Mouse (Mus musculus): ENCODE data around the gene Scfd2. TPM values are rescaled to one million over a fixed set of nuclear protein-coding genes. Genes with fewer than 3 reads are reported as not detected.

Scfd2 gene
- polyA plus RNA-seq, 1 experiment from 2014 or later = 18.4 TPM

DNA sequence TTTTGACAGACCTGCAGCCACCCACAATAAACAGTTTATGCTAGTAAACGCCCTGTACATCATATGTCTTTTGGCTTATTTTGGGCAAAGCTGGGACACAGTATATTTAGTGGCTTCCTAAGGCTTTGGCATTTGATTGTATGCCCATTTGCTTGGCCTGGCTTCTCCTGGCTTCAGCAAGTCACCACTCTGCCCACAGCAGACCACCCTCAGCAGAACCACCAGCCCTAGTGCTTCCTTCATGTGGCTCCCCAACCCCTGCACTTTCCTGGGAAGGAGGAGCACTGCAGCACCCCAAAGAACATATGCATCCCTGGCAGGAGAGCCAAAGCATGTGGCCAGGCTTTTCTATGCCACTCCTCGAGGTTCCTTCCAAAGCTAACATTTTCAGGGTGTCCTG lies 188.5 kb downstream of the Scfd2 start:
- Histone ChIP-seq H3K4me2 (ENCODE audit: low read length) (no peak overlapping the region), H3K9me3 (ENCODE audit: control insufficient read depth, low read length) (no peaks in the 10 kb centered on the region), H3K9ac (replicated peaks; ENCODE audit: low read length) (no peak overlapping the region), H3K27ac (replicated peaks; ENCODE audit: low read depth, low read length) (no peak overlapping the region), H3K36me3 (ENCODE audit: control insufficient read depth, insufficient read depth, low read length) (no peaks in the 10 kb centered on the region), H3K4me3 (replicated peaks; ENCODE audit: low read depth, low read length) (no peak overlapping the region), H3K27me3 (ENCODE audit: control insufficient read depth, insufficient read depth, low read length) (no peaks in the 10 kb centered on the region), H3K4me1 (ENCODE audit: control insufficient read depth, insufficient read depth, low read length) (no peaks in the 10 kb centered on the region)
- ATAC-seq (ENCODE audit: low FRiP score, low TSS enrichment) = no peak
- no peak for DNase-seq
- WGBS = 71% methylated on average over 2 of the region's 2 CpGs

DNA sequence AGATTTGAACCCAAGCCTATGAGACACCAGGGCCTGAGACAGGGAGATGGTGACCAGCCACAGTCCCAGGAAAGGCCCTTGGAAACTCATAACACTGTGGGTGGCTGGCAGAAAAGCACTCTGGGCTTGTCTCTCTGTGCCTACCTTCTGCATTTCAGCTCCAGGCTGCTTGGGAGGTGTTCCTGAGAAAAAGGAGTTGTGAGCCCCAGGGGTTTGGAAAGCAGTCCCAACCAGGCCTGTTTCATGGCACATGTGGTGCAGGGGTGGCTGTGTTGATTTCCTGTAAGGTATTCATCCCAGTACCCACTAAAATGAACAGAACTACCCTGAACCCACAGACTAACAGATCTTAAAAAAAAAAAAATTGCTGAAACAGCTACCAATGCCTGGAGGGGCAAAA lies 189.0 kb downstream of the Scfd2 start:
- DNase-seq (no peak), ATAC-seq (ENCODE audit: low FRiP score, low TSS enrichment) (no peak)
- Histone ChIP-seq H3K36me3 (ENCODE audit: control insufficient read depth, insufficient read depth, low read length) (no peaks in the 10 kb centered on the region), H3K4me2 (ENCODE audit: low read length) (no peak overlapping the region), H3K27ac (replicated peaks; ENCODE audit: low read depth, low read length) (no peak overlapping the region), H3K9me3 (ENCODE audit: control insufficient read depth, low read length) (no peaks in the 10 kb centered on the region), H3K4me3 (replicated peaks; ENCODE audit: low read depth, low read length) (no peak overlapping the region), H3K4me1 (ENCODE audit: control insufficient read depth, insufficient read depth, low read length) (no peaks in the 10 kb centered on the region), H3K9ac (replicated peaks; ENCODE audit: low read length) (no peak overlapping the region), H3K27me3 (ENCODE audit: control insufficient read depth, insufficient read depth, low read length) (no peaks in the 10 kb centered on the region)

DNA sequence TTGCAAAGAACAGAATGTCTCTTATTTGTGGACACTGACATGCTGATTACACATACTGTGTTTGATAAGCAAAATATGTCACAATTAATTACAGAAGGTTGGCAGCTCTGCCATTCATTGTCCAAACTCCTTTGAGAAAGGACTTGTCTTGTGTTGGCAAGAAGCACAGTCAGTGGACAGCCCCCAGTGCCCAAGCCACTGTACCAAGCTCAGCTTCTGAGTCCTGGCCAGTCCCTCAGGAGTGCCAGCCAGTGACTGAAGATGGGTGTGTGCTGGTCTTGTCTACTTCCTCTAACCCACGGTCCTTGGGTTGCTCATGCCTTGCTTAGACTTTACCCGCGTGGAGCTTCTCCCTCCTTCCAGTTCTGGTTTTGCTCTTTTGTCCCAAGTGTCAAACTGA lies 194.1 kb downstream of the Scfd2 start:
- Histone ChIP-seq H3K9me3 (ENCODE audit: control insufficient read depth, low read length) (no peaks in the 10 kb centered on the region), H3K36me3 (ENCODE audit: control insufficient read depth, insufficient read depth, low read length) (no peaks in the 10 kb centered on the region), H3K27ac (replicated peaks; ENCODE audit: low read depth, low read length) (no peak overlapping the region), H3K4me3 (replicated peaks; ENCODE audit: low read depth, low read length) (no peak overlapping the region), H3K4me2 (ENCODE audit: low read length) (no peak overlapping the region), H3K27me3 (ENCODE audit: control insufficient read depth, insufficient read depth, low read length) (no peaks in the 10 kb centered on the region), H3K9ac (replicated peaks; ENCODE audit: low read length) (no peak overlapping the region), H3K4me1 (ENCODE audit: control insufficient read depth, insufficient read depth, low read length) (no peaks in the 10 kb centered on the region)
- no peak for DNase-seq
- ATAC-seq (ENCODE audit: low FRiP score, low TSS enrichment) = no peak
- 81% methylated on average over 3 of the region's 3 CpGs for WGBS

DNA sequence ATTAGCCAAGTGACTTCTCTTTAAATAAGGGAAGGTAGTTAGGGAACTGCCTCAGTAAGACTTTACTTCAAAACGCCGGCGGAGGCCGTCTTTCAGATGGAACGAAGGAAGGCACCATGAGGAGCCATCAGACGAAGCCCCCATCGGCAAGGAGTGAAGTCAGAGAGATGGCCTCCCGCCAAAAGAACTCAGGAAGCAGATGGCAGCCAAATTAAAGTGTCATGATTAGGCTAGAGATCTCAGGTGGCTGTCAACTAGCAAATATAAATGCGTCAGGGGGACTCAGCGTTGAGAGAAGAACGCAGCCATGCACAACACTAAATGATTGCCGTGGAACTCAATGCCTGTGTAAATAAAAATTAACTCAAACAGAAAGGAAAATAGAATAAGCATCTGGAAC lies 194.8 kb downstream of the Scfd2 start:
- Histone ChIP-seq H3K27me3 (ENCODE audit: control insufficient read depth, insufficient read depth, low read length) (no peaks in the 10 kb centered on the region), H3K9me3 (ENCODE audit: control insufficient read depth, low read length) (no peaks in the 10 kb centered on the region), H3K27ac (replicated peaks; ENCODE audit: low read depth, low read length) (0 out of 2 replicates have a peak overlapping the region, but pooled peaks have one; percentile 41), H3K36me3 (ENCODE audit: control insufficient read depth, insufficient read depth, low read length) (no peaks in the 10 kb centered on the region), H3K4me1 (ENCODE audit: control insufficient read depth, insufficient read depth, low read length) (no peaks in the 10 kb centered on the region), H3K4me2 (ENCODE audit: low read length) (no peak overlapping the region), H3K9ac (replicated peaks; ENCODE audit: low read length) (no peak overlapping the region), H3K4me3 (replicated peaks; ENCODE audit: low read depth, low read length) (no peak overlapping the region)
- peak; percentile 73 for DNase-seq
- peak; percentile 53; the same call in 1 of the 2 replicates for ATAC-seq (ENCODE audit: low FRiP score, low TSS enrichment)
- WGBS = 67% methylated on average over 12 of the region's 12 CpGs

DNA sequence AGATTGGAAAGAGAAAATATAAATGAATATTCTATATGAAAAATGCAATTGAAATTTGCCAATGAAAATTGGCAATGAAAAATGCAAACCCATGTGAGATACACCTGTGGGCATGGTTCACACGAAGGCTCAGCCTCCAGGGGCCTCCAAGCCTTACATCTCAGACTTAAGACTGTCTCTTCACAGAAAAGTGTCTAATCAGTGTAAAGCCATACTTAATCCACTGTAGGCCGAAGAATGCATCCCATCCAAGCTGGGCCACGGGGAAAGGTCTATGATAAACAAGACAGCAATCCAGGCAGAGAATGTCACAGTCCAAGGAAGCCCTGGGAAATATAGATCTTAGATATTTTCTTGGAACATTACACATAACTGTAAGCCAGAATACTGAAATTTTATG lies 198.3 kb downstream of the Scfd2 start:
- Histone ChIP-seq H3K4me2 (ENCODE audit: low read length) (no peak overlapping the region), H3K27ac (replicated peaks; ENCODE audit: low read depth, low read length) (no peak overlapping the region), H3K27me3 (ENCODE audit: control insufficient read depth, insufficient read depth, low read length) (no peaks in the 10 kb centered on the region), H3K36me3 (ENCODE audit: control insufficient read depth, insufficient read depth, low read length) (no peaks in the 10 kb centered on the region), H3K4me3 (replicated peaks; ENCODE audit: low read depth, low read length) (no peak overlapping the region), H3K9me3 (ENCODE audit: control insufficient read depth, low read length) (no peaks in the 10 kb centered on the region), H3K9ac (replicated peaks; ENCODE audit: low read length) (no peak overlapping the region), H3K4me1 (ENCODE audit: control insufficient read depth, insufficient read depth, low read length) (no peaks in the 10 kb centered on the region)
- 62% methylated on average over 3 of the region's 3 CpGs for WGBS
- ATAC-seq (ENCODE audit: low FRiP score, low TSS enrichment) (no peak), DNase-seq (no peak)

DNA sequence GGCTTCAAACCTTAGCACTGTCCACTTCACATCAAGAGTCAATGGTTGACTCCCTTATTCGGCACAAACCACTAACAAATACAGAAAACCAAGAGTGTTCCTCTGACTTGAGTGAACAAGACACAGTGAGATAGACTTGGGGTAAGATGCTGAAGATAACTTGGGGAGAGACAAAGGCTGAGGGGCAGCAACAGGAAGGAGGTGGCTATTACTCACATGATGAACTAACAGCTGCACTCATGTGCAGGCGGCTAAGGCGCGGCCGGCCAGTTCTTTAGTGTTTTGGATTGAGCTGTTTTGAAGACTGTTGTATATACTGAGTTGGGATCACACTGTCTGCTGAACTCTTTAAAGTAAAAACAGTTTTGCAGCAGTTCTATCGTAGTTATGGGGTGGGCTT lies 205.3 kb downstream of the Scfd2 start:
- Histone ChIP-seq H3K27me3 (ENCODE audit: control insufficient read depth, insufficient read depth, low read length) (no peaks in the 10 kb centered on the region), H3K9ac (replicated peaks; ENCODE audit: low read length) (no peak overlapping the region), H3K9me3 (ENCODE audit: control insufficient read depth, low read length) (no peaks in the 10 kb centered on the region), H3K4me3 (replicated peaks; ENCODE audit: low read depth, low read length) (no peak overlapping the region), H3K36me3 (ENCODE audit: control insufficient read depth, insufficient read depth, low read length) (no peaks in the 10 kb centered on the region), H3K27ac (replicated peaks; ENCODE audit: low read depth, low read length) (no peak overlapping the region), H3K4me2 (ENCODE audit: low read length) (no peak overlapping the region), H3K4me1 (ENCODE audit: control insufficient read depth, insufficient read depth, low read length) (no peaks in the 10 kb centered on the region)
- no peak for ATAC-seq (ENCODE audit: low FRiP score, low TSS enrichment)
- 98% methylated on average over 6 of the region's 6 CpGs for WGBS
- DNase-seq = no peak

DNA sequence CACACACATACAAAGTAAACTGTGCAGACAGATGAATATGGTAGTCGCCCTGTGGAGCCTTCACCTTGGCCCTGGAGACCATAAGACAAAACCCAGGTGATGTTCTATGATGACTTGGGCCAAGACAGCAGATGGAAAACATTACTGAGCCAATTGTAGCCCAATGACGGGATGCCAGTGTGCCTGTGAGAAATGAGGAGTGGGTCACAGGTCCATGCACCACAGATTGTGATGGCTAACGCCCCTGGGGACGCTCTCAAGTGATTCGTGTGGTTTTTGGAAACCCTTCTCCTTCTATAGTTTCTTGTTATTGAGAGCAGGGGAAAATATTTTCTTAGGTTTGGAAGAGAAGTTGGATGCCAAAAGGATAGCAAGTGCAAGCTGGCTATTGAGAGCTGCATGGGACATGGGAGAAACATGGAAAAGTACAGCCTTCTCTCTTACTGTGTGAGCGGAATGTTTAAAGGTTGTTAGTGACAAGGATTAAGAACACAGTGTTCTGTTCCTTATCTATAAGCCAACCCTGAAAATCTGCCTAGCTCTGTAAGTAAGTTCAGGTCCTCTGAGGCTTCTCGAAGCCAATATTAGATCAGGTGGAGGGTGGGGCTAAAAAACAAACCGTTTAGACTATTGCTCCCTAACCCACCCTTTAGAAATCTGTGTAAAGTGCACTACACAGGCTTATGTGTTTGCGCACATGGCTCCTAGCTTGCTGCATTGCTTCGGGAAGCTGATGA lies 210.4 kb downstream of the Scfd2 start:
- no peaks in the 10 kb centered on the region for H3K4me1 ChIP-seq (ENCODE audit: control insufficient read depth, insufficient read depth, low read length)
- no peaks in the 10 kb centered on the region for H3K27me3 ChIP-seq (ENCODE audit: control insufficient read depth, insufficient read depth, low read length)
- WGBS = 88% methylated on average over 10 of the region's 10 CpGs
- H3K9me3 ChIP-seq (ENCODE audit: control insufficient read depth, low read length) = no peaks in the 10 kb centered on the region
- H3K9ac ChIP-seq (replicated peaks; ENCODE audit: low read length) = no peak overlapping the region
- H3K4me2 ChIP-seq (ENCODE audit: low read length) = no peak overlapping the region
- H3K36me3 ChIP-seq (ENCODE audit: control insufficient read depth, insufficient read depth, low read length) = no peaks in the 10 kb centered on the region
- ATAC-seq (ENCODE audit: low FRiP score, low TSS enrichment) (no peak), DNase-seq (no peak)
- no peak overlapping the region for H3K27ac ChIP-seq (replicated peaks; ENCODE audit: low read depth, low read length)
- no peak overlapping the region for H3K4me3 ChIP-seq (replicated peaks; ENCODE audit: low read depth, low read length)

DNA sequence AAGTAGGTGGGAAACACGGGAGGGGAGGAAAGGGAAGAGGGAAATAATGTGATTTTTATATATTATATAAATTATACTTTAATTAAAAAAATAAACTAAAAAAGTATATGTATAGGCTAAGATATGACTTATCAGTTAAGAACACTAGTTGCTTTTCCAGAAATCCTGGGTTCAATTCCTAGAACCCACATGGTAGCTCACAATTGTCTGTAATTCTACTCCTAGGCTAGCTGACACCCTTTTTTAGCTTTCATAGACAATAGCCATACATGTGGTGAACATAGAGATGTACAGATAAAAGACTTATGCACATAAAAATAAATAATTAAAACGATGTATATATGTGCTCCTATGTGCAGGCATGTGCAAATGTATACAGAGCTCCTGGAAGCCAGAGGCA lies 212.0 kb downstream of the Scfd2 start:
- WGBS = 85% methylated on average over 2 of the region's 2 CpGs
- Histone ChIP-seq H3K36me3 (ENCODE audit: control insufficient read depth, insufficient read depth, low read length) (no peaks in the 10 kb centered on the region), H3K4me3 (replicated peaks; ENCODE audit: low read depth, low read length) (no peak overlapping the region)

DNA sequence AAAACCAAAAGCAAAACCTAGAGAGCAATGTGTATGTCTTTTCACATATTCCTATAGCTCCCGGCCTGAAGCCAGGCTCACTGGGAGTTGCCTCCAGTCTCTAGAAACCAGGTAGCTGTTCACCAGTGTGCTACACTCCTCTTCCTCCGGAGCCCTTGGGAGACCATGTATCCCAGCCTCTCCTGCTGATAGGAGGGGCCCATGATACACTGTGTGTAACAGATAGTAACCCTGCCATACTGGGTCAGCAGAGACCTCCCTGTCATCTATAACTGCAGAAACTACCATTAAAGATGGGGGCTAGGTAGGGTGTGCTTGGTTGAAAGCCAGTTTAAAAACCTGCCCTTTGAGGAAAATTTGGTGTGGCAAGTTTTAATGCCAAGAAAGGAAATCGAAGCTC lies 214.4 kb downstream of the Scfd2 start:
- Histone ChIP-seq H3K9me3 (ENCODE audit: control insufficient read depth, low read length) (no peaks in the 10 kb centered on the region), H3K4me3 (replicated peaks; ENCODE audit: low read depth, low read length) (no peak overlapping the region), H3K4me1 (ENCODE audit: control insufficient read depth, insufficient read depth, low read length) (no peaks in the 10 kb centered on the region), H3K27ac (replicated peaks; ENCODE audit: low read depth, low read length) (no peak overlapping the region), H3K9ac (replicated peaks; ENCODE audit: low read length) (no peak overlapping the region), H3K4me2 (ENCODE audit: low read length) (no peak overlapping the region), H3K36me3 (ENCODE audit: control insufficient read depth, insufficient read depth, low read length) (no peaks in the 10 kb centered on the region), H3K27me3 (ENCODE audit: control insufficient read depth, insufficient read depth, low read length) (no peaks in the 10 kb centered on the region; the same call in 1 of the 2 replicates)
- no peak for ATAC-seq (ENCODE audit: low FRiP score, low TSS enrichment)
- 95% methylated on average over 3 of the region's 3 CpGs for WGBS
- no peak for DNase-seq

More for the DNA sequence above, 212.0 kb downstream of the Scfd2 start:
- H3K9me3 ChIP-seq (ENCODE audit: control insufficient read depth, low read length) = no peaks in the 10 kb centered on the region
- H3K9ac ChIP-seq (replicated peaks; ENCODE audit: low read length) = no peak overlapping the region
- no peak for ATAC-seq (ENCODE audit: low FRiP score, low TSS enrichment)
- H3K4me2 ChIP-seq (ENCODE audit: low read length) = no peak overlapping the region
- H3K27me3 ChIP-seq (ENCODE audit: control insufficient read depth, insufficient read depth, low read length) = no peaks in the 10 kb centered on the region
- DNase-seq = no peak
- no peaks in the 10 kb centered on the region for H3K4me1 ChIP-seq (ENCODE audit: control insufficient read depth, insufficient read depth, low read length)
- no peak overlapping the region for H3K27ac ChIP-seq (replicated peaks; ENCODE audit: low read depth, low read length)
